ENCODE assay signal across 12 mouse cellular contexts in genomic region chr11:85615421-85615820, GRCm38 (mm10).
DNase-seq lines count a peak whose midpoint lies in the region; TF ChIP-seq lines count a peak whose summit lies in the region.
"Had no signal": no experiment of that assay in that cellular context is flagged by ENCODE, and none has a peak within 500 bp of the region (broad histone marks: within the 10 kb centered on the region; RNA-seq: fewer than 3 reads in every experiment).

No protein-coding gene starts in this region.

- DNase-seq in adrenal gland, postnatal 14 days = peak; percentile 62
- DNase-seq in gastrocnemius, adult 2 months = peak; percentile 69
- peak; percentile 69 to 71 for DNase-seq in heart, postnatal 36 days
- DNase-seq in limb, embryonic 10.5 days (ENCODE audit: low spot score) = peak; percentile 33
- DNase-seq in urinary bladder, postnatal 14 days (ENCODE audit: low spot score) = no peak
- no peak for DNase-seq in right cerebral cortex, postnatal 4 days
- DNase-seq in spleen, postnatal 4 days (ENCODE audit: low spot score in 2 of 2) = no peak
- no peak for DNase-seq in urinary bladder, adult 2 months (ENCODE audit: low spot score)
- DNase-seq: layer of hippocampus, adult 9-11 months had no signal

- no peaks in the 10 kb centered on the region for H3K9me3 ChIP-seq in limb, embryonic 10.5 days (replicated peaks)
- H3K9me3 ChIP-seq: embryonic facial prominence, embryonic 12.5 days; neural tube, embryonic 12.5 days had no signal

- intact Hi-C loops in gastrocnemius, adult 2 months (cut with DNase I) = no loop called here
- intact Hi-C loops in heart, postnatal 36 days (cut with DNase I) = no loop called here

- H3K27me3 ChIP-seq in limb, embryonic 10.5 days (ENCODE audit: low read depth, poor library complexity, severe bottlenecking) = peaks cover 46% of the 10 kb centered on the region
- H3K27me3 ChIP-seq: embryonic facial prominence, embryonic 12.5 days; neural tube, embryonic 12.5 days had no signal

- H3K4me3 ChIP-seq in gastrocnemius, adult 2 months = no peak overlapping the region
- no peak overlapping the region for H3K4me3 ChIP-seq in limb, embryonic 10.5 days
- H3K4me3 ChIP-seq: embryonic facial prominence, embryonic 12.5 days; neural tube, embryonic 12.5 days had no signal

- no peaks in the 10 kb centered on the region for H3K36me3 ChIP-seq in limb, embryonic 10.5 days
- H3K36me3 ChIP-seq: embryonic facial prominence, embryonic 12.5 days; neural tube, embryonic 12.5 days had no signal

- no peak for TF ChIP-seq CTCF in gastrocnemius, adult 2 months (IDR thresholded peaks at IDR 0.05)

- H3K4me1 ChIP-seq in limb, embryonic 10.5 days = peaks cover 37% of the 10 kb centered on the region

- 53% methylated on average over 7 of the region's 7 CpGs for WGBS in limb, embryonic 10.5 days

- H3K27ac ChIP-seq in gastrocnemius, adult 2 months = peak overlapping the region; percentile 51
- H3K27ac ChIP-seq in limb, embryonic 10.5 days = peak overlapping the region; percentile 67
- H3K27ac ChIP-seq: embryonic facial prominence, embryonic 12.5 days; macrophage; neural tube, embryonic 12.5 days had no signal

Comparison
In these comparisons a context has a peak if more than half of its experiments do, and no peak if none do; other contexts are left out.
1. DNase-seq: peak in adrenal gland, postnatal 14 days (single experiment), gastrocnemius, adult 2 months (single experiment), heart, postnatal 36 days (2 of 2) and limb, embryonic 10.5 days (single experiment); none in urinary bladder, postnatal 14 days (single experiment), right cerebral cortex, postnatal 4 days (single experiment), spleen, postnatal 4 days (0 of 2) and urinary bladder, adult 2 months (single experiment).